Mouse (Mus musculus) left cerebral cortex, adult 11 months (tissue): ENCODE data around the gene Abr.
A peak's percentile ranks its signal among the peaks of the same experiment; 100 is the strongest.

Source experiments
- DNase-seq: peaks from one replicate; pipeline ENCODE4 v3.0.0; 2022; ENCODE audit warnings: low spot score

The Abr gene

DNA sequence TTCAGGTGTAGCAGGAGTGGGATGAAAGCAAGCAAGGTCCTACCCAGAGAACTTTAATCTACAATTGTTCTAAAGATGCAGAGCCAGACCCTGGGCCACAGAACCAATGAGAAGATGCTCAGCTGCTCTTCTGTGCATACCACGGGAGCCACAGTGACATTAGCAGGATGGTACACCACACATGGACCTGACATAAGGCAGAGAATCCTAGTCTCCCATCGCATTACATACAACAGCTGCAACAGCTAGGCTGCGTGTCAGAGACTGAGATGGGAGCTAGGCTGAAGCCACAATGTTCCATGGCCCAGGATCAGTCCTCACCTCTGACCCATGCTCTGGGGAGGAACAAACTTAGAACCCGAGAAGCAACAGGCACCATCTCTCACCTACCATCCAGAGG, 104.0 kb downstream of the Abr start:
- no peak for DNase-seq

- DNase-seq, result no peak
Measured at GRCm38 (mm10) chr11:76516951-76517350, 105.2 kb downstream of the Abr start.

DNA sequence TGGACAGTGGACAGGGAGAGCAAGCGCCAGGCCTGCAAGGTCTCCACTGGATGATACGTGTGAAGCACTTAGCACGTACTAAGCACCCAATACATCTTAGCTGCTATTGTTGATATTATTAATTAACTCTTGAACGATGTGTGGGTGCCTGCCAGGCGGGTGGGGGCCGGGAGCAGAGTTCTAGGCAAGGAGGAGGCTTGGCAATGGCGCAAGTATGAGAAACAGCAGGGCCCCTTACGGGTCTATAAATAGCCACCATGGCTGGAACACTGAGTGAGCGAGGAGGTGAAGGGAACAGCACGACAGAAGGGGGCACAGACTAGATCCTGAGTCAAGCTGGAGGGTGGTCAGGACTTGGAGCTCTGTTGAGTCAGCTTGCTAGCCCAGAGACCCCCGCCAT, 107.0 kb downstream of the Abr start:
- DNase-seq, result no peak

DNA sequence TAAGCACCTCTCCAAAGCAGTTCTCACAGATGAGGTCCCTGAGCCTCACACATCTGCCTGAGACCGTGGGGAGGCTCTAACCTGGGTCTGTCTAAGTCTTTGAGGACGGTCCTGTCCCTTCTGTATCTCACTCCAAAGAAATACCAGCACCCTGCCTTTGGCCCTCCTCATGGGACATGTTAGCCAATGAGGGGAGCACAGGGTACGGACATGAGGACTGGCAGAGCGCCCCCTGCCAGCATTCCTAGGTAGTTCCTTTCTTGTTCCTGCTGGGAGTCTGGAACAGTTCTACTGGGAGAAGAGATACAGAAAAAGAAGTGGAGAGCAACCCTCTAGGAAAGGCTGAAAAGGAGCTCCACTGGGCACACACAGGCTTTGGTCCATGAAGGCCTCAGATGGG, 111.1 kb downstream of the Abr start:
- no peak for DNase-seq

DNA sequence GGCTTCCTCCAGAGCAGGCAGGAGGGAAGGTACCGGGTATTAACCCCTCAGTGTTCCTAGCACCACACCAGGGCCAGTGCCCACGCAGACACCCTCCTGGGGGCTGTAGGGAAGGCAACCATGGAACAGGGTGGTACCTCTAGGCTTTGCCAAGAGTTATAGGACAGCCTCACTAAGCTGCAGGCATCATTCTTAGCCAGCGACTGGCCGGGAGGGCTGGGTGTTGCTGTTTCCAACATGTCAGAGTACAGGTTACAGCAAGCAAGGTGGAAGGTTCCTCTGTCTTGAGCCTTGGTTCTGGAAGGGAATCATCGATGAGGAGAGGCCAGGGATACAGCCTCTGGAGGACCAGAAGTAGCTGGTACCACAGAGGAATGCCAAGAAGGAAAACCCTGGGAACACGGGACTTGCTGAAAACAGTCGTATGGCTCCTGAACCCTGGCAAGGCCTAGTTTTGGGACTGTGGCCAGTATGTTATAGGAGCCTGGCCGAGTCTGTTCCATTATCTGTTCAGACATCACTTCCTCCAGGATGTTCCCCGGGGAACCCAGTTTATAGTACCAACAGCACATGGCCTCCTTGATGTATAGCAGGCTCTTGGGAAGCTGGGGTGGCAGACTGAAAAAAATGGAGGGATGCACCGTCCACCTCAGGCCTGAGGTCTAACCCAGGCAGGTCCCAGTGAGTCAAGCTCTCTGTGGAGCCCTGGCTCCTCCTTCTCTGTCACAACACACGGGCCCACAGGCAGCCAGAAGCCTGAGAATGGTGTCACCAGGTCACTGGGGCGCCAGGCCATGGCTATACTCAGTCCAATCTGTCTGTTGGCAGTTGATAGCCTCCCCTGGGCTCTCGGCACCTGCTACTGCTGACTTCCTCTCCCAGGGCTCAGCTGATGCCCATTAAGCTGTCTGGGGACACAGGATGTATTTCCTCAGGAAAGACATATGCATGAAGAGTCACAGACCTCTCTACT, 112.1 kb downstream of the Abr start:
- DNase-seq, result no peak

- DNase-seq, result no peak
Measured at GRCm38 (mm10) chr11:76508831-76509595, 113.1 kb downstream of the Abr start.

GRCm38 (mm10) chr11:76508125-76508524, 114.0 kb downstream of the Abr start:
- DNase-seq, result no peak

- DNase-seq, result no peak
Measured at GRCm38 (mm10) chr11:76507302-76508124, 114.6 kb downstream of the Abr start.

- peak; percentile 68 for DNase-seq
Measured at GRCm38 (mm10) chr11:76506514-76507228, 115.4 kb downstream of the Abr start.

DNA sequence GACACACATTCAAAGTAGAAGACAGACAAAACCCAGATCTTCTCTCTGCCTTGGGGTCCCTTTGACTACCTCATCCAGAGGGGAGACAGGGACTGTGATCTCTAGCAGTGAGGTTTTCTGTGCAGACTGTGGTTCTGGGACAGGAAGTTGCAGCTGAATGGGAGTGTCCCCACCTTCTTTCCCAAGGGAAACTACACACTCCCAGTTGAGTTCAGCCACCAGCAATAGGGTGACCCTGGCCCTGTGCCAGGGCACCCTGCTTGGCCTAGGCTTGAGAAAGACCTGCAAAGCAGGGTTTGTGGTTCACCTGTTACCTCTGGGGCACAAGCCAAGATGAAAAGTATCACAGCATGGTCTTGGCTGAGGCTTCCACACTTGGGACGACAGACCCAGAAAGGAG, 117.0 kb downstream of the Abr start:
- no peak for DNase-seq

- no peak for DNase-seq
Measured at GRCm38 (mm10) chr11:76504058-76504457, 118.1 kb downstream of the Abr start.

DNA sequence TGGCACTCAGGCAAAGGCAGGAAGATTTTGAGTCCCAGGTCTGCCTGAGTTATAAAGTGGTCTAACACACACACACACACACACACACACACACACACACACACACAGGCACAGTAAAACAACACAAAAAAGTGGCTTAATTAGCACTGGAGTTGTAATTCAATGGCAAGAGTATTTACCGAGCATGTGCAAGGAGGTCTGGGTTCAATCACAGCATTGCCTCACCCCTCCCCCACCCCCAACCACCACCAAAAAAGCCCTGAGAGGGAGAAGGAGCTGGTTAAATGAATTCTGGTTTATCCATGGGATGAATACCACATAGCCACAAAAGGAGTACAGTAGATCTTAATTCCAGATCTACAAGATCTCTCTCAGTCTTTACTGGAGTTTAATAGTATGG, 122.1 kb downstream of the Abr start:
- DNase-seq, result no peak

DNA sequence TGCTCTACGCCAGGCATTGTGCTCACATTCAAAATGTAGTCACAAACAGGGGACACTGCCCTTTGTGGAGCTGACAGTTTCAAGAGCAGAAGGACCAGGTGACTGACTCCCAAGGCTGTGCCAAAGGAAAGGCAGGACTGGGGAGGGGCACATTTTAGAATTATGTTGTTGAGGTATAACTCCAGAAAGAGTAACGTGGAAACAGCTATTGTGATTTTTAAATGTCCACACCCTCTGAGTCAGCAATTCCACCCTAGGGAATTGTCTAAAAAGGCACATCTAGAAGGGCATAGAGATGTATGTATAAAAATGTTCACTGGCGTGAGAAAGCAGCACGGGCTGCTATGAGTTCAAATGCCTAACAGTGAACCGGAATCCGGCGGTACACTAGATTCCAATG, 122.5 kb downstream of the Abr start:
- no peak for DNase-seq

- DNase-seq, result no peak
Measured at GRCm38 (mm10) chr11:76497769-76498152, 124.4 kb downstream of the Abr start.

DNA sequence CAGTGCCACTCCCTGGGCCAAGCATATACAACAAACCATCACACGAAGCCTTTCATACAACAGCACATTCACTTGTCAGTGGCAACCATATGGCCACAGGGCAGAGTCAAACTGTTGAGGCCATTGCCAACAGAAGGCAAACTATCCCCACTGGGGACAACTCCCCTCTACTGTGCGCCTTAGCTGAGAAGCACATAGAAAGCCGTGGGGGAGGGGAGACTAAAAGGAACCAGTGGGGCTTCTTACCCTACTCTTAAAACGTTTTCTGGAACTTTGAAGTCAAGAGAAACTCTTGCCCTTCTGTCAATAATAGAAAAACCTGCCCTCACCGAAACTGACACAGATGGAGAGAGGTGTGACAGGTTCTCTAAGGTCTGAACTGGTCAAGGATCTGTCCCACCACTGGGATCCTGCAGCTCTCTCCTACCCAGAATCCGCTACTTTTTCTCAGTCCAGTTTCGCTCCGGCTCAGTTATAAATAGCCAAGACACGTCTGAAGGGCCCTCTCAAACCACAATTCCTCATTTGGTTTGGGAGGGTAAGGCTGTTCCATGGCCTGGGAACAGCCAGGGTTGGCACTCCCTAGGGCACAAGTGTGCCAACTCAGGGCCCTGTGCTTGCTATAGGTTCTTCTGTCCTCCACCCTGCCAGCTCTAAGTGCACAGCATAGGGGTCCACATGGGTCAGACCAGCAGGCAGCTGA, 124.9 kb downstream of the Abr start:
- no peak for DNase-seq

GRCm38 (mm10) chr11:76496086-76496771, 125.9 kb downstream of the Abr start:
- no peak for DNase-seq

DNA sequence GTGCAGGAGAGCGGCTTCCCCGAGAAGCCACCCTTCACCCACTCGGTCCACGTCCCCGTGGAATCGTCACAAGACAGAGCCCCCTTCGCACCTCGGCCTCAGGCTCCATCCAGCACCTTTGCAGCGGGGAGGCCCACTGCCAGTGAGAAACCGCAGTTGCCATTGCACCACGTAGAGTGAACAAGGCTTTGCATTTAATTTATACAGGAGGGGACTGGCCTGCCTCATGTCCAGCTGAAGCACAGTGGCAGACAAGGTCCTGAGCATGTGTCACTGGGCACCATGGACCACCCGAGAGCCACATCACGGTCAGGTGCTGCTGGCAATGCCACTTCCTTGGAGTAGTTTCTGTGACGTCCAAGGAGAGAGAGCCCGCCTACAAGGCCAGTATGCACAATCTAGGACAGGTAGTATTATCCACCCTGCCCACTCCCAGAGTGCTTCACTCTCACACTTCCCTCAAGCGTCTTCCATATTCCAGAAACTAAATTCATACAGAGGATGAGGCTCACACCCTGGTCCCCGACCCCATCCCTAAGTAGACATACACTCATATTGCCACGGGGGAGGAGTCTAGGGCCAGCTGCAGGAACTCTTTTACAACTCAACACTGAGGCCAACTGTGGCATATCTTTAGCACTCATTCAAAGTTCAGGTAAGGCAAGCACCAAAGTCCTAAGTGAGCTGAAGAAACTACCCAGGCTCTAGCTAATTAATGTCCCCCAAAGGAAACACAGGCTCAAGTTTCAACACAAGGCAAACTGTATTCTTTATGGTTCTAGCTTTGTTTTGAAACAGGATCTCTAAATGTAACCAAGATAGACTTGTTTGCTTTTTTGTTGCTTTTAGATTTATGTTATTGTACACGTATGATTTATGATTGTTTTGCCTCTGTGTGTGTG, 126.7 kb downstream of the Abr start:
- DNase-seq, result no peak

DNA sequence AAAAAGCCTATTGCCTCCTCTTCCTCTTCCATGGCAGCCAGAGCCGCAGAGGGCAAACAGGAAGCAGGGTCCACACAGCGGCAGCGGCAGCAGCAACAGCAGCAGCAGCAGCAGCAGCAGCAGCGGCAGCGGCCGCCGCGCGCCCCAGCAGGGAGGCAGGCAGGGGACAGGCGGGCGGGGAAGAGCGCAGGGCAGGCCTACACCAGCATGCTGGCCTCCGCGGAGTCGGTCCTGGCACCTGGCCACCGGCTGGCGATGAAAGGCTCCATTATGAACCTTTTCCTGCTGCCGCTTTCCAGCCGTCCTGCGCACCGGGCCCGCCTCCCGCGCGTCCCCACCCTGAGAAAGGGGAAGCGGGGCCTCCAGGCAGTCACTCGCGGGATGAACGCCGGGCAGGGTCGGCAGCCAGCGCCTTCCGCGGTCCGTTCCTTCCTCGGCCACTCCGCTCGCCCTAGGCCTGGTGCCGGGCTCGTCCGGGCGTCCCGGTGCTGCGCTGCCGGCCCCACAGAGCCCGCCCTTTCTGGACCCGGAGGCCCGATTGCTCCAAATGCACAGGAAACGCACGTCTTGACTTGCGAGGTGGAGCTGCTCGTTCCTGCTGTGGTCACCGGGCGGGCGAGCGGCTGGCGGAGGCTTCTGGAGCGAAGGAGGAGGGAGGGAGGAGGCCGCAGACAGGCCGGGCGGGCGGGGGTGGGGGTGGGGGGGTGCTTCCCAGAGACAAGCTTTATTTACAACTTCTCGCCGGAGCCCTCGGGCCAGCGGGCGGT, 127.6 kb downstream of the Abr start:
- DNase-seq, result peak; percentile 65
